ENCODE assay signal across 26 mouse cellular contexts in genomic region chr11:63376311-63376710, GRCm38 (mm10).
DNase-seq lines count a peak whose midpoint lies in the region; ATAC-seq and TF ChIP-seq lines count a peak whose summit lies in the region.
"Had no signal": no experiment of that assay in that cellular context is flagged by ENCODE, and none has a peak within 500 bp of the region (broad histone marks: within the 10 kb centered on the region; RNA-seq: fewer than 3 reads in every experiment).

No protein-coding gene starts in this region.

- H3K36me3 ChIP-seq in heart, embryonic 15.5 days, result no peaks in the 10 kb centered on the region
- no peaks in the 10 kb centered on the region for H3K36me3 ChIP-seq in kidney, adult 2 months (ENCODE audit: control insufficient read depth, insufficient read depth, low read length)
- no peaks in the 10 kb centered on the region for H3K36me3 ChIP-seq in kidney, embryonic 14.5 days (ENCODE audit: control insufficient read depth, insufficient read depth, low read length)
- H3K36me3 ChIP-seq: embryonic facial prominence, embryonic 13.5 days; heart, embryonic 10.5 days; limb, embryonic 10.5 days; limb, embryonic 15.5 days; liver, embryonic 15.5 days had no signal

- H3K4me3 ChIP-seq in heart, embryonic 15.5 days, result no peak overlapping the region
- H3K4me3 ChIP-seq in kidney, adult 2 months (ENCODE audit: insufficient read depth, low read depth, low read length), result no peak overlapping the region
- no peak overlapping the region for H3K4me3 ChIP-seq in kidney, embryonic 14.5 days (ENCODE audit: low read length)
- H3K4me3 ChIP-seq: embryonic facial prominence, embryonic 13.5 days; erythroblast, embryonic 14.5 days; gastrocnemius, adult 2 months; heart, embryonic 10.5 days; limb, embryonic 10.5 days; limb, embryonic 15.5 days; liver, embryonic 15.5 days had no signal

- H3K4me1 ChIP-seq in heart, embryonic 15.5 days (replicated peaks), result peaks cover 4% of the 10 kb centered on the region
- H3K4me1 ChIP-seq in kidney, adult 2 months (ENCODE audit: control insufficient read depth, insufficient read depth, low read length), result 0 out of 2 replicates have a peak, but pooled peaks cover 3% of the 10 kb centered on the region
- no peaks in the 10 kb centered on the region for H3K4me1 ChIP-seq in kidney, embryonic 14.5 days (ENCODE audit: control insufficient read depth, insufficient read depth, low read length)
- H3K4me1 ChIP-seq: embryonic facial prominence, embryonic 13.5 days; heart, embryonic 10.5 days; liver, embryonic 15.5 days had no signal

- ATAC-seq in heart, embryonic 15.5 days (replicated peaks; ENCODE audit: insufficient number of reproducible peaks, insufficient read depth, low FRiP score, low read depth), result no peak
- ATAC-seq in kidney, embryonic 14.5 days (ENCODE audit: low FRiP score, low TSS enrichment), result no peak
- ATAC-seq: forebrain, embryonic 16.5 days; hindbrain, embryonic 16.5 days; midbrain, embryonic 16.5 days had no signal

- H3K27me3 ChIP-seq in heart, embryonic 15.5 days, result no peaks in the 10 kb centered on the region
- H3K27me3 ChIP-seq in kidney, adult 2 months (replicated peaks; ENCODE audit: control insufficient read depth, insufficient read depth, low read length), result no peaks in the 10 kb centered on the region
- no peaks in the 10 kb centered on the region for H3K27me3 ChIP-seq in kidney, embryonic 14.5 days (ENCODE audit: control insufficient read depth, insufficient read depth, low read length)
- H3K27me3 ChIP-seq: embryonic facial prominence, embryonic 13.5 days; limb, embryonic 15.5 days; liver, embryonic 15.5 days had no signal

- 0 out of 2 replicates have a peak overlapping the region, but pooled peaks have one; percentile 20 for H3K27ac ChIP-seq in heart, embryonic 15.5 days
- peak overlapping the region; percentile 26; the same call in 1 of the 2 replicates for H3K27ac ChIP-seq in kidney, adult 2 months (ENCODE audit: insufficient read depth, low read depth, low read length)
- H3K27ac ChIP-seq in kidney, embryonic 14.5 days (ENCODE audit: low read depth, low read length), result no peak overlapping the region
- H3K27ac ChIP-seq: embryonic facial prominence, embryonic 13.5 days; gastrocnemius, adult 2 months; heart, embryonic 10.5 days; limb, embryonic 10.5 days; limb, embryonic 15.5 days; liver, embryonic 15.5 days had no signal

- DNase-seq in heart, adult 8-10 months (ENCODE audit: low spot score), result no peak
- no peak for DNase-seq in kidney, adult 2 months
- DNase-seq in kidney, postnatal 10 days, result peak; percentile 14
- no peak for DNase-seq in kidney, postnatal 25 days
- DNase-seq: adrenal gland, postnatal 25 days; B cell, adult 2 months; cerebellum, adult 11-12 months; cerebellum, adult 9-11 months; embryo, embryonic 11 days; gastrocnemius, adult 2 months; gastrocnemius, postnatal 36 days; layer of hippocampus, adult 9-11 months; right cerebral cortex, postnatal 4 days; thymus, postnatal 4 days had no signal

- H3K4me2 ChIP-seq in heart, embryonic 15.5 days, result no peak overlapping the region
- H3K4me2 ChIP-seq in kidney, embryonic 14.5 days (replicated peaks; ENCODE audit: low read depth, low read length), result no peak overlapping the region
- H3K4me2 ChIP-seq: embryonic facial prominence, embryonic 13.5 days; limb, embryonic 15.5 days; liver, embryonic 15.5 days; lung, embryonic 14.5 days had no signal

- TF ChIP-seq POLR2A in kidney, adult 2 months (IDR thresholded peaks at IDR 0.05; ENCODE audit: low read depth, low read length), result no peak

- H3K9me3 ChIP-seq in heart, embryonic 15.5 days (replicated peaks), result no peaks in the 10 kb centered on the region
- no peaks in the 10 kb centered on the region for H3K9me3 ChIP-seq in kidney, embryonic 14.5 days (ENCODE audit: control insufficient read depth, low read length)
- H3K9me3 ChIP-seq: embryonic facial prominence, embryonic 13.5 days; heart, embryonic 10.5 days; limb, embryonic 10.5 days; limb, embryonic 15.5 days; liver, embryonic 15.5 days had no signal

- H3K9ac ChIP-seq in heart, embryonic 15.5 days, result no peak overlapping the region
- no peak overlapping the region for H3K9ac ChIP-seq in kidney, embryonic 14.5 days (ENCODE audit: low read depth, low read length)
- H3K9ac ChIP-seq: embryonic facial prominence, embryonic 13.5 days; limb, embryonic 15.5 days; liver, embryonic 15.5 days; lung, embryonic 14.5 days had no signal

- 95% methylated on average over 3 of the region's 3 CpGs for WGBS in heart, embryonic 15.5 days
- WGBS in kidney, adult 2 months, result 88% methylated on average over 3 of the region's 3 CpGs
- WGBS in kidney, embryonic 14.5 days, result 91% methylated on average over 3 of the region's 3 CpGs

- no peak for TF ChIP-seq CTCF in kidney, adult 2 months (conservative IDR thresholded peaks at IDR 0.05; ENCODE audit: insufficient read depth, insufficient read length, low read depth, low read length)
